Mouse (Mus musculus): ENCODE data around the gene Zfp442. TPM values are rescaled to one million over a fixed set of nuclear protein-coding genes. Genes with fewer than 3 reads are reported as not detected.
"Not testable (repeated sequence)": the region's sequence is repeated elsewhere in the genome, so short reads cannot be mapped to it uniquely, and the experiment has no call there.

Zfp442 gene
- 1 to 10 TPM; 9.2 to 9.8 TPM for total RNA-seq (2021)
- long read RNA-seq, experiment 1, result 0 reads
- long read RNA-seq, experiment 2, partial matches to known transcripts, result 1 of 3 reads
- long read RNA-seq, experiment 2, other reads (novel, unspliced or antisense), result 1 of 3 reads

DNA sequence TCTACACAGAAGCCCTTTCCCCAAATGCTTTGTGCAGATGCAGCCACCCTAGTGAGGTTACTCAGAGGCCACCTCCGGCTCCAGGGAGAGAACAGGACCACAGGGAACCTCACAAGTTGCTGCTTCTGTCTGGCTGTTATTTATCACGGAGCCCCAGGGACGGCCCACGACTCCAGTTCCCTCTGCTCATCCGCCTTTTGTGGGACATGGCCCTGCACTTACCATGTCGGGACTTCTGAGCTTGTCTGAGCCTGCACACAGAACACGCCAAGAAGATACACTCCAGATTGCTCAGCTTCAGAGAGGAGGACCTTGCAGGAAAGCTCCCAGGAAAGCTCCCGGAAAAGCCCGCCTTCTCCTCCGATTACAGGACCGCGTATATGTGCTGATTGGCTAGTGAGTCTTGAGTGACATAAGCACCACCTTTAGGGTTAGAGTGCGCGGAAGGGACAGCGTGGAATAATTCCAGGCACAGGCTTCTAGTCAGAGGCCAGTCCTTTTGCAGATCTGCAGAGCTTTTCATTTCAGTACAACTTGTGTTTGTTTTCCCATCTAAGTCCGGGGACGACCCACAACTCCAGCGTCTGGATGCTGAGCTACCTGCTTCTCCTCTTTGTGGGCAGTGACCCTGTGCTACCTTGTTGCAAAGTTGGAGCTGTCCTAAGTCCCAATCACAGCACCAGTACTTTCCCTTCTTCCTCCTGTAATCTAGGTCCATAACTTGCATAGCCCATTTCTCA is at the start of gene Zfp442:
Zfp442 (minus strand) TSS at position 307 of the 740 bp plus-strand sequence.
- DNase-seq (ENCODE audit: low spot score in 2 of 2), result peak; percentile 14 to 43

DNA sequence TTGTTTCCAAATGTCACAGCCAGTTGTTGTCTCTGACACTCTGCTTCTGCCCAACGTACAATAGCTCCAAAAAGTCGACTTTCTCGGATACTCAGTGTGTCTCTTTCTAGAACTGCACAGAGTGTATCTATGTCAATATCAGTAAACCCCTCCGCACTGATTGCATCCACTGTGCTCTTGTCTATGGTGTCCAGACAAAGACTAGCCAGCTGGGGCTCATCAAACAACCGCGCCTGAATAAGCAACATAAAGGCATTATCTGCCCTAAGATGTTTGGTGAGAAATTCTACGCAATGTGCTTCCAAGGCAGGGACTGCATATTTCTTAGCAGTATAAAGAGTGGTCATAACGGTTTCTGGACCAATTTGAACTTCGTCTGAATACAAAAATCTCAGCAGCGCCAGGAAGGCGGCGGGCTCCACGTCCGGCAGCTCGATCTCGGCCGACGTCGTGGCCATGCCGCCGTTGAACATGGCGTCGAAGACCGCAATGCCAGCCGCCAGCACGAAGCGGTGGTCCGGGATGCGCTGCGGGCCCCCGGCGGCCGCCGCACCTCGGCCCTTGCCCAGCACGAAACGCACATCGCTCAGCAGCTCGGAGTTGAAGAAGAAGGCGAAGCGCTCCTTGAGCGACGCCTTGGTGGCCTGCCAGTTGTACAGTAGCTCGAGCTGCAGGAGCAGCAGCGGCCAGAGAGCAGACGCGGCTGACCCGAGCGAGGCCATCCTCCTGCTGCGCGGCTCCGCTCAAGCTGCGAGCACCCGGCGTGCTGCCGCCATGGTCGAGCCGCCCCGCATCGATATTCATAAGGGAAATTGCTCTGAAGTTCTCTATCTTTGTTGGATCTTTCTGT is 49.1 kb upstream of the Zfp442 start:
- DNase-seq (ENCODE audit: low spot score in 2 of 2), result not testable (repeated sequence)

DNA sequence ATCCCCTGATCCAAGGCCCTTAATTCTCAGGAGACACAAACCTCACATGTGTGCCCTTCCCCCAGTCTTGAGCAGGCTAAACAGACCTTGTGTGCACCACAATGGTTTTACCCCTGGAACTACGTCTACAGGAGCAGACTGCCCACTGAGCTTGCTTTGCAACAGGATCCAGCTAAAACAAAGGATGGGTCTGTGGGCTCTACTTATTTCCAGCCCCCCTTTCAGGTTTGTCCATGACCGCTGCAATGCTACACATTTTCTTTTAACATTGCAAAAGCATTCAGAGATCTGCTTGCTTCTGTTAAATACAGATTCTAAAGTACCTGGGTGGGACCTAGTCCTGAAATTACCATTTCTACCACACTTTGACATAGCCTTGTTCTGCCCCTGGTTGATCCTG is 41.7 kb upstream of the Zfp442 start:
- DNase-seq (ENCODE audit: low spot score in 2 of 2), result no peak

DNA sequence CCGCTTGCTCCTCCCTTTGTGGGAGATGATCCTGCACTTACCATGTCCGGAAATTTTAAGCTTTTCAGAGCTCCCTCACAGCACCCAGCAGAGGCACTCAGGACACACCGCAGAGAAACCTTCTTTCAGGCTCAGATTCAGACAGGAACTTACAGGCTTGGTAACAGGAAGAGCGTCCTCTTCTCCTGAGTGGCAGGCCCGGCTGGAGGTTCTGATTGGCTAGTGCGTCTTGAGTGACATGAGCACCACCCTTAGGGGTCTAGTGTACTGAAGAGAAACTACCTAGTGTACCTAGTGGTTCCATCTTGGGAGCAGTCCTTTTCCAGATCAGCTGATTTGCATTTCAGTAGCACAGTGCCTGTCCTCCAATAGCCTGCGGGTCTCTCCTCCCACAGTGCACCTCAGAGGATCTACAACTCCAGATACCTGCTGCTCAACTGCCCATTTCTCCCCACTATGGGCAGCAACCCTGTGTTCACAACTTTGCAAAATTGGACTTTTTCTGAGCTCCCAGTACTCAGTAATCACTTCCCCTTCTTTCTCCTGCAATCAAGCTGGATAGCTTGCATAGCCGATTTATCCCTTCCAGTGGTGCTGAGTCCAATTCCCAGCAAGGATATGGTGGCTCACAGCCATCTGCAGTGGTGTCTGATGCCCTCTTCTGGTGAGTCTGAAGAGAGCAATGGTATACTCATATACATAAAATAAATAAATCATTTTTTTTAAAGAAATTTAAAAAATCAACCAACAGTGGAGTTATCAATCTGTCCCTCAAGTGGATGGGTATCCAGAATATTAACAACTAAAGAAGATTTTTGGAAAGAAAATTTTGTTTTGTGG is 33.9 kb upstream of the Zfp442 start, which contains the start of gene Zfp345:
Zfp345 (minus strand) TSS at position 153 of the 840 bp plus-strand sequence.
- not testable (repeated sequence) for DNase-seq (ENCODE audit: low spot score in 2 of 2)

DNA sequence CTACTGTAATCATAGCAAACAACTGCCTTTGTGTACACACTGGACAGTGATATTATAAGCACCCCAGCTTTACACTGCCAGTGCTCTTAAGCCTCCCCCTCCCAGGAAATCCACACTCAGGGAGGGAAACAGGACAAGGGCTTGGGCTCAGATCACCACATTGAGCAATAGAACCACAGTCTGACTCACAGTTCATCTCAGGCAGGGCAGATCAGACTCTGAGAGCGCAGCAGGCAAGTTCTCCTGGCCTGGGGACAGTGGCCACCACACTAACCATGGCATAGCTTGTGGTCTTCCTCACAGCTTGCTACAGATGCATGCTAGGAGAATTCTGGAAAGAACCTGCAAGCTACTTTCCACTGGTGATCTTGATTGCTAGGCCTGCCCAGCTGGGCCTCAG is 12.2 kb downstream of the Zfp442 start:
- DNase-seq (ENCODE audit: low spot score in 2 of 2), result not testable (repeated sequence)

DNA sequence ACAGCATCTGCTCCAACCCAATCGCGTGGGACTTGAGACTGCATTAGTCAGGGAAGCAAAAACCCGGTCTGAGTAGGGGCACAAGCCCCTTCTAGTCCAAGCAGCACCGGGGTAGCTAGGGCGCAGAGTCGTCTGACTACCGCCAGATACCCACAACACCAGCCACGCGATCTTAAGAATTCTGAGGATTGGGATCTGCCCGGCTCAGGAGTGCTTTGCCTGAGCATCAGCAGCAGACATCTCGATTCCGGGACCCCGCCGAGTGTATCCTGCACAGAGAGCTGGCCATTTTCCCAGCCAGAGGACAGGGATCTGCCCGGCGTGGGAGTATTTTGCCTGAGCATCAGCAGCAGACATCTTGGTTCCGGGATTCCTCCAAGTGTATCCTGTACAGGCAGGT is 39.1 kb downstream of the Zfp442 start:
- not testable (repeated sequence) for DNase-seq (ENCODE audit: low spot score in 2 of 2)

DNA sequence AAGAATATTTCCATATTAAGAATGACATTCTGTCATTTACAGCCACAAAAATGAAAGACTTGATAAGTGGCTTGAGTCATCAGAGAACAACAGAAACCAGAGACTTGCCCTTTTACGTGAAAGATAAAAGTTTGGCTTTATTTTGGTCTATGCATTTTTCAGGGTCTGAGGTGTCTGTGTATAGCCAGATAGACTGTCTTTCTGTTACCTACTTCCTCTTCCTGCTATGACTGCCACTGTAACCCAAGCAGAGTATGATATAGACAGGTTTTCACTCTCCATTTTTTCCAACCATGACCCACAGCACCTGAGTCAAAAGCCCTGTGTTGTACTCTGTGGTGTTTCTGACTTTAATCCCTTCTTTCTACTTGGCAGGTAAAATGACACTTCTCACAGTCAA is 61.1 kb downstream of the Zfp442 start:
- no peak for DNase-seq (ENCODE audit: low spot score in 2 of 2)

DNA sequence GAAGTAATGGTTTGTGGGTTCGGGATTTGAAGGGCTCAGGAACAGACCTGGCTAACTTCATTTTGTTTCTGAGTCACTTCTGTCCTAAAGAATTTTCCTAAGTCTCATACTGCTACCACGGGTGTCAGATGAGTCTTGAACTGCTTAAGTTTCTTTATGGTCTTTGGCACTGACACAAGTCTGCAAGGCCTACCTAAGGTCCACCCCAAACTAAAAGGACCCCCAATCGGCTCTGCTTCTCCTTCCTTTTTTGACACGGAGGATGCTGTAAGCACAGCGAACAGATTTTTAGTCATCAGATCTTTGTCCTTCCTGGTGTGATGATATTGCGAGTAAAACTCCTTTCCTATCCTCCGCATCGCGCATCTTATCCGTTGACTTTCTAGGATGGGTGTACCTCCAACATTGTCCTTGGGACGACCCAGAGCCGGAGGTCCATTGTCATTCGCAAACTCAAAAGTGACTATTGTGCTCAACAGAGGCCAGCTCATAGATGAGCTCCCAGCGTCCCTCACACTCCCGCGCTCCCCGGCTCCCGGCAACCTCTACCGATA is 65.7 kb downstream of the Zfp442 start:
- not testable (repeated sequence) for DNase-seq (ENCODE audit: low spot score in 2 of 2)

DNA sequence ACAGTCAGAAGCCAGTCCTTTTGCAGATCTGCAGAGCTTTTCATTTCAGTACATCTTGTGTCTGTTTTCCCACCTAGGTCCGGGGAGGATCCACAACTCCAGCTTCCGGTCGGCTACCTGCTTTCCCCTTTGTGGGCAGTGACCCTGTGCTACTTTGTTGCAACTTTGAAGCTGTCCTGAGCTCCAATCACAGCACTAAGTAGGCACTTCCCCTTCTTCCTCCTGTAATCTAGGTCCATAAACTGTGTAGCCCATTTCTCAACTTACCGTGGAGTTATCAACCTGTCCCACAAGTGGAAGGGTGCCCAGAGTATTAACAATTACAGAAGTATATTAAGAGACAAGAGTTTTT is 88.4 kb downstream of the Zfp442 start:
- DNase-seq (ENCODE audit: low spot score in 2 of 2), result no peak

DNA sequence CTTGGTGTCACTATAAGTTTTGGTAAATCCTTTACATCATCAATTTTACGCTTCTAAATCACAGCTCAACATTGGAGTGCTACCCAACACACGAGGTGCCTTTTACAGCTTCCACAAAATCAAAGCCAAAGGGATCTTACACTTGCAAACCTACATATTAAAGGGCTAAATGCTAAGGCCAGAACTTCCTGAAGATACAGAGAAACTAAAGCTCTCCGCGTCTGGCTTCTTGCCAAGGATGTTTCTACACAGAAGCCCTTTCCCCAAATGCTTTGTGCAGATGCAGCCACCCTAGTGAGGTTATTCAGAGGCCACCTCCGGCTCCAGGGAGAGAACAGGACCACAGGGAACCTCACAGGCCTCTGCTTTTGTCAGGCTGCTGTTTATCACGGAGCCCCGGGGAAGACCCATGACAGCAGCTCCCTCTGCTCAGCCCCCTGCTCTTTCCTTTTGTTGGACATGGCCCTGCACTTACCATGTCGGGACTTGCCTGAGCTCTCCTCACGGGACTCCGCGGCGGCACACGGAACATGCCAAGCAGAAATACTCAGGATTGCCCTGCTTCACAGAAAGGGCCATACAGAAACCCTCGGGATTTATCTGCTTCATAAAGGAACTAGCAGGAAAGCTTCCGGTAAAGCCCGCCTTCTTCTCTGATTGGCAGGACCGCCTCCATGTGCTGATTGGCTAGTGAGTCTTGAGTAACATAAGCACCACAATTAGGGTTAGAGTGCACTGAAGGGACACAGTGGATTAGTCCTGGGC is 89.0 kb downstream of the Zfp442 start, which contains the start of gene 3300002I08Rik:
3300002I08Rik (minus strand) TSS at position 653 of the 765 bp plus-strand sequence.
- peak; percentile 36 to 68 for DNase-seq (ENCODE audit: low spot score in 2 of 2)

Other genes starting within 250 kb of the Zfp442 start
- gene Zfp937, start 233.4 kb downstream of the Zfp442 start, total RNA-seq (2021), result 10 to 100 TPM; 13.0 to 13.1 TPM
- gene Gm21994, start 195.9 kb downstream of the Zfp442 start, total RNA-seq (2021), result 1 to 10 TPM; 9.2 to 9.5 TPM
- gene Gm14124, start 194.0 kb downstream of the Zfp442 start, total RNA-seq (2021), result under 1 TPM; 0.45 to 0.59 TPM
- gene Gm10130, start 127.8 kb downstream of the Zfp442 start, total RNA-seq (2021), result 1 to 10 TPM; 5.6 to 6.7 TPM
- gene 3300002I08Rik, start 88.7 kb downstream of the Zfp442 start, total RNA-seq (2021), result 10 to 100 TPM in 1 of 2 experiments, 1 to 10 TPM in 1; 8.4 to 10.1 TPM
- gene Zfp345, start 33.6 kb upstream of the Zfp442 start, total RNA-seq (2021), result 1 to 10 TPM; 1.4 to 1.9 TPM
- gene Cst7, start 118.9 kb upstream of the Zfp442 start, total RNA-seq (2021), result under 1 TPM; 0.31 TPM
- 10 to 100 TPM; 87.6 to 95.1 TPM for gene Apmap, start 157.1 kb upstream of the Zfp442 start, total RNA-seq (2021)
- gene Acss1, start 217.0 kb upstream of the Zfp442 start, total RNA-seq (2021), result 10 to 100 TPM; 10.8 to 17.1 TPM
- gene Vsx1, start 237.9 kb upstream of the Zfp442 start, total RNA-seq (2021), result not detected

Measured in adrenal gland, postnatal 4 days (tissue).